Mouse (Mus musculus) liver, embryonic 12.5 days (tissue): ENCODE measurements at regions not wholly inside any gene's neighbourhood (a gene's known extent, or its start where the extent isn't known, plus 50 kb on each side); places are given as distances from the start of the nearest gene placed in this dataset.

Experiments
- ATAC-seq: fragments of 200-750 bp; cut with Nextera tagmentation; 2 replicates; pipeline ENCODE4 v1.8.0; 2017; ENCODE audit warnings: moderate number of reproducible peaks, mild to moderate bottlenecking, moderate library complexity
- H3K27ac ChIP-seq: fragments of 300-500 bp; sonication (generic); 2 replicates; pipeline ENCODE4 v1.5.1; 2016; ENCODE audit warnings: mild to moderate bottlenecking
- H3K27me3 ChIP-seq: fragments of 300-500 bp; sonication (generic); replicated peaks from 2 replicates; pipeline ENCODE4 v1.6.1; 2016; ENCODE audit warnings: mild to moderate bottlenecking, moderate library complexity
- H3K36me3 ChIP-seq: fragments of 300-500 bp; sonication (generic); 2 replicates; pipeline ENCODE4 v1.6.1; 2016; ENCODE audit warnings: mild to moderate bottlenecking, moderate library complexity
- H3K4me1 ChIP-seq: fragments of 300-500 bp; sonication (generic); 2 replicates; pipeline ENCODE4 v1.6.1; 2016
- H3K4me2 ChIP-seq: fragments of 300-500 bp; sonication (generic); 2 replicates; pipeline ENCODE4 v1.6.1; 2016; ENCODE audit warnings: mild to moderate bottlenecking, moderate library complexity
- H3K4me3 ChIP-seq: fragments of 300-500 bp; sonication (generic); 2 replicates; pipeline ENCODE4 v1.5.1; 2016; ENCODE audit warnings: mild to moderate bottlenecking, moderate library complexity
- H3K9ac ChIP-seq: fragments of 300-500 bp; sonication (generic); 2 replicates; pipeline ENCODE4 v1.6.1; 2016; ENCODE audit warnings: mild to moderate bottlenecking, moderate library complexity
- H3K9me3 ChIP-seq: fragments of 300-500 bp; sonication (generic); replicated peaks from 2 replicates; pipeline ENCODE4 v1.6.1; 2016; ENCODE audit warnings: mild to moderate bottlenecking, moderate library complexity
- WGBS: fragments of 180-500 bp; shearing (Covaris S2); methylation state at CpG from one replicate; pipeline ENCODE4 v1.1.7; 2016; ENCODE audit not compliant: insufficient replicate concordance; 5-methylcytosine and 5-hydroxymethylcytosine counted together

DNA sequence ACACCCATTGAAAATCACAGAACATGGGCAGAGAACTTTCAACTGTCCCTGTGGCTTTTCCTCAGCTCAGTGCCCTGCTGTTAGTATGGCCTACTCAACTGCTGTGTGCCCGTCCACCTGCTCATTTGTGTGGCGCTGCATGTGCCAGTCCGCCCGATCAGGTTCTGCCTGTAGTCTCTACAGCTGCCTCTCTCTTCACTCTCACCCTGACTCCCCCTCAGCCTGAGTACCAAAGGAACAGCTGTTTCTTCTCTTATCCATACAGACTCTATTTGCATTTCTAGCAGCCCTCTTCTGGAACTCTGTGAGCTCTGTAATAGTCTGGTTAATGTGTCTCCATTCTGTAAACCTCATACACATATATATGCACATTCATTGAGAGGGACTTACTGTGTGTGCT lies 329.1 kb upstream of the Spred2 start:
- H3K4me2 ChIP-seq, result no peak overlapping the region
- no peaks in the 10 kb centered on the region for H3K36me3 ChIP-seq
- H3K9me3 ChIP-seq, result no peaks in the 10 kb centered on the region
- no peaks in the 10 kb centered on the region for H3K4me1 ChIP-seq
- no peak overlapping the region for H3K9ac ChIP-seq
- WGBS, result 89% methylated on average over 4 of the region's 4 CpGs
- no peak overlapping the region for H3K27ac ChIP-seq
- ATAC-seq, result no peak
- H3K4me3 ChIP-seq, result no peak overlapping the region
- H3K27me3 ChIP-seq, result no peaks in the 10 kb centered on the region

GRCm38 (mm10) chr11:19596336-19596735 lies 327.8 kb upstream of the Spred2 start:
- H3K27ac ChIP-seq, result no peak overlapping the region
- no peaks in the 10 kb centered on the region for H3K27me3 ChIP-seq
- no peak overlapping the region for H3K4me2 ChIP-seq
- H3K36me3 ChIP-seq, result no peaks in the 10 kb centered on the region
- no peak overlapping the region for H3K9ac ChIP-seq
- H3K4me3 ChIP-seq, result no peak overlapping the region
- H3K4me1 ChIP-seq, result no peaks in the 10 kb centered on the region
- no peak for ATAC-seq
- no peaks in the 10 kb centered on the region for H3K9me3 ChIP-seq

DNA sequence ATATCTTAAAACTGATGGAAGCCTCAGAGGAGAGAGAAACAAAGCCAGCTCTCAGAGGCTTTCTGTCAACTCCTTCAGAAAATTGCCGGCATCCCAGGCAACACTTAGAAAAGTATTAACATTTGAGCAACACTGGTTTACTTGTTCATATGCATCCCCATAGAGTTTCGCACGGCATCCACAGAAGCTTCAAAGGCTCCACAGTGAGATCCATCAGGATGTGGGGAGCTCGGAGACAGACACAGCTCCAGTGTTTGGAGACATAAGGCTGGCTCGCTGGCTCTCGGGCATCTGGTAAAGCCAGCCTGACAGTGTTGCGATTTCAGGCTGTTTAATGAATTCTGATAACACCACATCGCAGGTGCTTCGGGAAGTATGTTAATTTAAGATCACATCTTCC lies 324.7 kb upstream of the Spred2 start:
- no peak overlapping the region for H3K27ac ChIP-seq
- 73% methylated on average over 9 of the region's 9 CpGs for WGBS
- no peak for ATAC-seq
- no peak overlapping the region for H3K4me2 ChIP-seq
- H3K9ac ChIP-seq, result no peak overlapping the region
- H3K27me3 ChIP-seq, result no peaks in the 10 kb centered on the region
- H3K4me3 ChIP-seq, result no peak overlapping the region
- no peaks in the 10 kb centered on the region for H3K4me1 ChIP-seq
- no peaks in the 10 kb centered on the region for H3K9me3 ChIP-seq
- H3K36me3 ChIP-seq, result no peaks in the 10 kb centered on the region

DNA sequence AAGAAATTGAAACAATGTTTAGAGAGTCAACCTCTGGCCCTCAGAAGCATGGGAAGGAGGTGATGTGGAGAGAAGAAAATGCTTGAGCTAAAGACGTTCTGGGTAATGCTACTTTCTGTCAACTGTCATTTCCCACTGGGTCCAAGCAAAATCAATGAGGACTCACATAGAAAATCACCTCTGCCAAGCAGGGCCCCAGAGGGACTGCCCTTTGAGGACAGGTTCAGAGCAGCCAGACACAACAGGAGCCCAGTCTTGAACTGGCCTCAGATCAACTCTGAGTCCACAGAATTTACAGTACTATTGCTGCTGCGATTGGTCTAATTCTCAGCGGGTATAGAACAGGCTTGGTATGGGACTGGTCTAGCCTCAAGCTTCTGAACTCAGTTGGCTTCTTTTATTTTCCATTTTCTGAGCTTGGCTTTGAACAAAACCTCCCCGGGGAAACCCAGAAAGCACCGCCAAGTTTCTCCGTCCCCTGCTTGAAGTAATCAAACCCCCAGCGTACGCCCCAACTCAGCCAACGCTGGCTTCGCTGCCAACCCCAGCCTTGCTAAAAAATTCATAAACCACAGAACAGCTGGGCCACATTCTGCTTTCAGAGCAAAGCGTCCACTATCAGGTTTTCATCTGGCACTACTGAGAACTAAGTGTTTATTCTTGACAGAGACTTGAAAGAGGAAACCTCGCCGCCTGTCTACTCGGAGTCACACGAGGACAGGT lies 322.8 kb upstream of the Spred2 start:
- Histone ChIP-seq H3K4me2 (no peak overlapping the region), H3K4me1 (no peaks in the 10 kb centered on the region), H3K9me3 (no peaks in the 10 kb centered on the region), H3K4me3 (no peak overlapping the region), H3K27me3 (no peaks in the 10 kb centered on the region), H3K36me3 (no peaks in the 10 kb centered on the region), H3K9ac (no peak overlapping the region), H3K27ac (no peak overlapping the region)
- 72% methylated on average over 15 of the region's 15 CpGs for WGBS
- ATAC-seq, result no peak

- Histone ChIP-seq H3K27me3 (no peaks in the 10 kb centered on the region), H3K4me3 (no peak overlapping the region), H3K36me3 (no peaks in the 10 kb centered on the region), H3K27ac (no peak overlapping the region), H3K4me2 (no peak overlapping the region), H3K9me3 (no peaks in the 10 kb centered on the region), H3K9ac (no peak overlapping the region), H3K4me1 (no peaks in the 10 kb centered on the region)
- 76% methylated on average over 5 of the region's 5 CpGs for WGBS
- no peak for ATAC-seq
Observed at GRCm38 (mm10) chr11:19602496-19602895, 321.7 kb upstream of the Spred2 start.

- Histone ChIP-seq H3K27me3 (no peaks in the 10 kb centered on the region), H3K36me3 (no peaks in the 10 kb centered on the region), H3K27ac (no peak overlapping the region), H3K4me1 (no peaks in the 10 kb centered on the region), H3K4me3 (no peak overlapping the region), H3K9me3 (no peaks in the 10 kb centered on the region), H3K9ac (no peak overlapping the region), H3K4me2 (no peak overlapping the region)
- 75% methylated on average over 4 of the region's 4 CpGs for WGBS
- ATAC-seq, result no peak
Observed at GRCm38 (mm10) chr11:19605602-19606001, 318.6 kb upstream of the Spred2 start.

- H3K9me3 ChIP-seq, result no peaks in the 10 kb centered on the region
- H3K4me3 ChIP-seq, result no peak overlapping the region
- ATAC-seq, result no peak
- no peaks in the 10 kb centered on the region for H3K36me3 ChIP-seq
- 78% methylated on average over 8 of the region's 8 CpGs for WGBS
- no peak overlapping the region for H3K27ac ChIP-seq
- H3K4me2 ChIP-seq, result no peak overlapping the region
- no peak overlapping the region for H3K9ac ChIP-seq
- H3K4me1 ChIP-seq, result no peaks in the 10 kb centered on the region
- H3K27me3 ChIP-seq, result no peaks in the 10 kb centered on the region
Observed at GRCm38 (mm10) chr11:19606943-19607342, 317.2 kb upstream of the Spred2 start.

GRCm38 (mm10) chr11:19607941-19608340 lies 316.2 kb upstream of the Spred2 start:
- no peak overlapping the region for H3K4me2 ChIP-seq
- ATAC-seq, result no peak
- no peak overlapping the region for H3K27ac ChIP-seq
- H3K9me3 ChIP-seq, result no peaks in the 10 kb centered on the region
- H3K4me3 ChIP-seq, result no peak overlapping the region
- H3K36me3 ChIP-seq, result no peaks in the 10 kb centered on the region
- H3K9ac ChIP-seq, result no peak overlapping the region
- no peaks in the 10 kb centered on the region for H3K4me1 ChIP-seq
- no peaks in the 10 kb centered on the region for H3K27me3 ChIP-seq

- Histone ChIP-seq H3K4me1 (no peaks in the 10 kb centered on the region), H3K27ac (no peak overlapping the region), H3K27me3 (no peaks in the 10 kb centered on the region), H3K9me3 (no peaks in the 10 kb centered on the region), H3K36me3 (no peaks in the 10 kb centered on the region), H3K4me3 (no peak overlapping the region), H3K9ac (no peak overlapping the region), H3K4me2 (no peak overlapping the region)
- WGBS, result 72% methylated on average over 4 of the region's 4 CpGs
- no peak for ATAC-seq
Observed at GRCm38 (mm10) chr11:19608523-19608922, 315.7 kb upstream of the Spred2 start.

GRCm38 (mm10) chr11:19610559-19610958 lies 313.6 kb upstream of the Spred2 start:
- no peak for ATAC-seq
- H3K27ac ChIP-seq, result no peak overlapping the region
- no peaks in the 10 kb centered on the region for H3K9me3 ChIP-seq
- no peak overlapping the region for H3K9ac ChIP-seq
- WGBS, result 65% methylated on average over 6 of the region's 6 CpGs
- no peak overlapping the region for H3K4me3 ChIP-seq
- H3K36me3 ChIP-seq, result no peaks in the 10 kb centered on the region
- no peak overlapping the region for H3K4me2 ChIP-seq
- H3K4me1 ChIP-seq, result no peaks in the 10 kb centered on the region
- no peaks in the 10 kb centered on the region for H3K27me3 ChIP-seq

- no peaks in the 10 kb centered on the region for H3K27me3 ChIP-seq
- H3K4me2 ChIP-seq, result no peak overlapping the region
- no peaks in the 10 kb centered on the region for H3K4me1 ChIP-seq
- no peaks in the 10 kb centered on the region for H3K9me3 ChIP-seq
- no peak overlapping the region for H3K27ac ChIP-seq
- no peak overlapping the region for H3K9ac ChIP-seq
- ATAC-seq, result no peak
- H3K4me3 ChIP-seq, result no peak overlapping the region
- WGBS, result 64% methylated on average over 4 of the region's 4 CpGs
- no peaks in the 10 kb centered on the region for H3K36me3 ChIP-seq
Observed at GRCm38 (mm10) chr11:19611217-19611616, 313.0 kb upstream of the Spred2 start.

DNA sequence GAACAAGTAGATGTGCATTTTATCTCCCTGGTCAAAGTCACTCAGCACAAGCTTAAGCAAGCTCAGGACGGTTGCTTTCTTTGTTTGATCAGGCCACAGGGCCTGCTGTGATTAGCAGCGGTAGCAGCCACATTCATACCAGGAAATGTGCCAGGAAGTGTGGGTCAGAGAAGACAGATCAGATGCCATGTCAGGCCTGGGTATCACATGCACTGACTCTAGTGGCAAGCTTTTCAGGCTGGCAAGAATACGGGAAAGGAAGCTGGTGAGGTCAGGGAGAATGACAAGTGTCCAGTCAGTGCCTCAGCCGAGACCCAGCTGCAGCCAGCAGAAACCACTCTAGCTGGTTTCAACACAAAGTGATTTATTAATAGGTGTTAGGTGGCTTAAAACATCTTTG lies 307.7 kb upstream of the Spred2 start:
- 44% methylated on average over 4 of the region's 4 CpGs for WGBS

GRCm38 (mm10) chr11:19619494-19619893 lies 304.7 kb upstream of the Spred2 start:
- Histone ChIP-seq H3K36me3 (no peaks in the 10 kb centered on the region), H3K4me3 (no peak overlapping the region), H3K4me1 (no peaks in the 10 kb centered on the region), H3K27me3 (no peaks in the 10 kb centered on the region), H3K9me3 (no peaks in the 10 kb centered on the region), H3K4me2 (no peak overlapping the region), H3K9ac (no peak overlapping the region), H3K27ac (no peak overlapping the region)
- no peak for ATAC-seq
- WGBS, result 69% methylated on average over 13 of the region's 13 CpGs

More for the DNA sequence above, 307.7 kb upstream of the Spred2 start:
- Histone ChIP-seq H3K27ac (no peak overlapping the region), H3K36me3 (no peaks in the 10 kb centered on the region), H3K4me1 (no peaks in the 10 kb centered on the region), H3K27me3 (no peaks in the 10 kb centered on the region), H3K9ac (no peak overlapping the region), H3K9me3 (no peaks in the 10 kb centered on the region), H3K4me3 (no peak overlapping the region), H3K4me2 (no peak overlapping the region)
- ATAC-seq, result no peak
